Mouse (Mus musculus) CD4-positive, CD25-positive, alpha-beta regulatory T cell, adult 4 months (primary cell): Measurements from ENCODE around the gene Ppbp. TPM values are rescaled to one million over a fixed set of nuclear protein-coding genes. Genes with fewer than 3 reads are reported as not detected.
A peak's percentile ranks its signal among the peaks of the same experiment; 100 is the strongest.

Experiments used
- ATAC-seq: one replicate; pipeline ENCODE4 v1.8.0; 2017
- polyA plus RNA-seq, 2 experiments: library from polyadenylated mRNA; unstranded; fragments of 100-300 nt; shearing (Covaris generic); gene quantifications; one replicate each; pipeline ENCODE4 v1.2.1; 2017

Ppbp gene
- polyA plus RNA-seq = not detected

- no peak for ATAC-seq
Measured at GRCm38 (mm10) chr5:90768218-90768617, at the start of gene Ppbp. TSS of gene Ppbp (plus strand) at chr5:90768518.

- no peak for ATAC-seq
Measured at GRCm38 (mm10) chr5:90722656-90723055, 45.7 kb upstream of the Ppbp start.

DNA sequence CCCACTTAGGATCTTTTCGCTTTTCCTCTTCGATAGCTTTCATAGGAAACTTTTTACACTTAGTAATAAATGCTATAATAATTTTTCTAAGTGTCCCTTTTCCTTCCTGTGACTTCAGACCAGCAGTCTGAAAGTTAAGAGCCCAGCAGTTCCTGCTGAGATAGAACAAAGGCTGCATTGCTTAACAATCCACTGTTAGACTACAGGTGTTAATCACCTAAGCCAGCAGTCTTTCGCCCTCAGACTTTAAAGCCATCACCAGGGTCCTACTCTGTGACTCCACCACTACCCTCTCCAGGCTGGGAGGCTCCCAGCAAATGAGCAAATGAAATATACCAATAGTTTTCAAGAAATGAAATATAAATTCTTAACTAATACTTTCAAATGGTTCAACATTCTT is 40.1 kb upstream of the Ppbp start:
- ATAC-seq = no peak

GRCm38 (mm10) chr5:90731480-90731879 is 36.8 kb upstream of the Ppbp start:
- no peak for ATAC-seq

DNA sequence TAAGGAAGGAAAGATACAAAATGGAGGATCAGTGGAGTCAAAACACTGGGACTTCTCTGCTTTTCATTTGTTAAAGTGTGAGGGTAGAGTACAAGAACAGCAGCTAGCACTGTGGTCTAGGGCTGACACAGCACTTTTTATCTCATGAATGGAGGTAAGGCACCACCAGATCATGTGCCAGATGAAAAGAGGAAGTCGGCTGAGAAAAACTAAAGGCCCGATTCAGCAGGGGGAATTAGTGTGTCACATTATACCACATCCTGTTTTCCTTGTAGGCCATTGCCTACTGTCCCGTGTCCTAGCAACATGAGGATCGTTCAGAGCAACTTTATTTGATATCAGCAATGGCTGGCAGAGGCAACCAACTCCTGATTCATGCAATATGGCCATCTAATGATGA is 26.3 kb upstream of the Ppbp start:
- ATAC-seq = peak; percentile 90

DNA sequence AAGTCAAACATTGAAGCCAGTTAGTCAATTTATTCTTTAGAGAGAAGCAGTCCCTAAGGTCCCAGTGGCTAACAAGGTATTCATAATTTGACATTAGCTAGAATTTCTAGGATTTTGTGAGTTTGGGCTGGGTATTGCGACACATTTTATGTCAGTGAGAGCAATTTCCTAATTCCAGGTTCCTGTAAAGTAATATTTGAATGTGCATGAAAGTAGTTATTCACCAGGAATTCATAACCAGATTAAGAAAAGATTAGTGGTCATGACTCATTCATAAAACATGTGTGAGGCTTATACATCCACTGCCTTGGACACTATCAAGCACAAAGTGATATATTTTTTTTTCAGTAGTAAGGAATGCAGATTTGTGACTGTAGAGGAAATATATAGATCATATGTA is 14.4 kb upstream of the Ppbp start:
- ATAC-seq = no peak

- no peak for ATAC-seq
Measured at GRCm38 (mm10) chr5:90758020-90758605, 10.2 kb upstream of the Ppbp start.

DNA sequence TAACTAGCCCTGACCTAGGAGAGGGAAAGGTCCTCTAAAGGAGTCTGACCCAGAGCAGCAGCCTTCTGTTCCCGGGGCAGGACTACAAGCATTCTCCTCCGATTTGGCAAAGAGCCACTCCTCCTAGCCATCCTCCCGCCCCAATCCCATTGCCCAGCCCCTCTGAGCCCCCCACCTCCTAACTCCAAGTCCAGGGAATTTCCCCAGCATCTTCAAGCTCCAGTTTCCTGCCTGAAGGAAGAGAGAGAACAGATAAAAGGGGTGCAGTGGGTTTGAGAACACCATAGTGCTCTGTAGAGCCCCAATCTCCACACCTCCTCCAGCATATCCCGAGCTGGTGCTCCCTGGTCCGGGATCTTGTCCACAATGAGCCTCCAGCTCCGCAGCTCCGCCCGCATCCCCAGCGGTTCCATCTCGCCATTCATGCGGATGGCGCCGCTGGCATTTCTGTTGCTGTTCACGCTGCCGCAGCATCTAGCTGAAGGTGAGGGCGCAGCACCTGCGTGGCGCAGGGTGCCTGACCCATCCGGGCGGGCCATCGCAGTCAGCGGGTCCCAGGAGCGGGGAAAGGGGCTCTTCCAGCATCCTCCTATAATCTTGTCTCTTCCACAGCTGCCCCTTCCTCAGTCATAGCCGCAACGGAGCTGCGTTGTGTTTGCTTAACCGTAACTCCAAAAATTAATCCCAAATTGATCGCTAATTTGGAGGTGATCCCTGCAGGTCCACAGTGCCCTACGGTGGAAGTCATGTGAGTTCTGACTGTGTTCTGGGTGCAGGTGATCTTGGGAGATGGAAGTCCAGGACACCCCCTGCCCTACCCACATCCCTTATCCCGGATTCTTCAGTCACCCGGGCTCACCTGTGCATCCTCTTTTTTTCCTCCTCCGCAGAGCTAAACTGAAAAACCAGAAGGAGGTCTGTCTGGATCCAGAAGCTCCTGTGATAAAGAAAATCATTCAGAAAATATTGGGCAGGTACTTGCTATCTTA is 8.9 kb upstream of the Ppbp start, which contains the start of gene Cxcl5:
Gene Cxcl5 (plus strand): TSS at position 284 of the 989 bp plus-strand sequence.
- ATAC-seq = no peak

- no peak for ATAC-seq
Measured at GRCm38 (mm10) chr5:90760303-90760702, 8.0 kb upstream of the Ppbp start.

DNA sequence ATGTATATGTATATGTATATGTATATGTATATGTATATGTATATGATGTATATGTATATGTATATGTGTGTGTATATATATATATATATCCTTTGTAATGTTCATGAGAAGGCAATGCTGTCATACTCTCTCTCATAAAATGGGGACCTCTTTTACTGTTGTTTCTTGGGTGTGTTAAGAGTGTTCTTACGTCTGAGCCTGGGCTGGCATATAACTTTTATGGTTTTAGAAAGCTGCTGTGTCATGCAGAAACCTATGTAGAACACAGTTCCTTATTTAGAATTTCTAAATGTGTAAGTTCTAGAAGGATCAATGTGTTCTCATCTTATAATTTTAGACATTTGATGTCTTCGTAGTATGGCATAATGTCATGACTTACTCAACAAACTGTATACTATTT is 7.5 kb upstream of the Ppbp start:
- no peak for ATAC-seq

- no peak for ATAC-seq
Measured at GRCm38 (mm10) chr5:90761834-90762233, 6.5 kb upstream of the Ppbp start.

GRCm38 (mm10) chr5:90763912-90764665 is 4.2 kb upstream of the Ppbp start:
- ATAC-seq = no peak

GRCm38 (mm10) chr5:90765821-90766606 is 2.3 kb upstream of the Ppbp start:
- ATAC-seq = no peak

DNA sequence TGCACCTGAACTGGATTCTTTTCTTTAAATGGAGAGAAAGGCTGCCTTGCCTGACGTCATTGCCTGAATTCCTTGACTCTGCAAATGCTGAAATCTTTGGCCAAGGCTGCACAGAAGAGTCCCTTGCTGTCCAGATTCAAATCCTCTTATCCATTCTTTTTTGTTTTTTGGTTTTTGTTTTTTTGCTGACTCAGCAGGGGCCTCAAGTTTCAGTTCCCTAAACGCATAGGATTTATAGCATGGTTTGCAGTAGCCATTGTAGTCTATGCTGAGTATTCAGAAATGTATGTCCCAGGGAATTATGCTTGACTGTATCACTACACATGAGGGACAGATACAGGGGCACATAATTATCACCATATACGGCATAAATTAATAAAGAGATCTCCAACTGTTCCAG is 3.1 kb downstream of the Ppbp start:
- no peak for ATAC-seq

GRCm38 (mm10) chr5:90771880-90772653 is 3.7 kb downstream of the Ppbp start, which contains the start of gene Pf4:
TSS of gene Pf4 (plus strand) at chr5:90772435.
- no peak for ATAC-seq

GRCm38 (mm10) chr5:90775562-90775961 is 7.2 kb downstream of the Ppbp start:
- no peak for ATAC-seq

- no peak for ATAC-seq
Measured at GRCm38 (mm10) chr5:90777621-90778020, 9.3 kb downstream of the Ppbp start.

DNA sequence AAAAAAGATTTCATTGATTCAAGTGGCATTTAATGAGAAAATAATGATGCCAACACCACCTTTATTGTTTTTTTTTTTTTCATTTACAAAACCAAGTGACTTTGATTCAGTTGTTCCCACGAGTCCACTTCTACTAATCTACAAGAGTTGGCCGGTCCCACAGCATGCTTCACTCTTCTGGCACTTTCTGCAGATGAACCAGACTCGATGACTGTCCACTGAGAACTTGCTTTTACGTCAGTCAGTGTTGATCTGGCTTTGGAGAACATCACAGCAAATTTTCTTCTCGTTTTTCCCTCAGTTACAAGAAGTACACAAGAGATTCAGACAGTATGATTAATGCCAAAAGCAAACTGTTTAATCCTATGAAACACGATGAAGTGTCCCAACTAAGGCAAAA is 10.5 kb downstream of the Ppbp start:
- no peak for ATAC-seq

DNA sequence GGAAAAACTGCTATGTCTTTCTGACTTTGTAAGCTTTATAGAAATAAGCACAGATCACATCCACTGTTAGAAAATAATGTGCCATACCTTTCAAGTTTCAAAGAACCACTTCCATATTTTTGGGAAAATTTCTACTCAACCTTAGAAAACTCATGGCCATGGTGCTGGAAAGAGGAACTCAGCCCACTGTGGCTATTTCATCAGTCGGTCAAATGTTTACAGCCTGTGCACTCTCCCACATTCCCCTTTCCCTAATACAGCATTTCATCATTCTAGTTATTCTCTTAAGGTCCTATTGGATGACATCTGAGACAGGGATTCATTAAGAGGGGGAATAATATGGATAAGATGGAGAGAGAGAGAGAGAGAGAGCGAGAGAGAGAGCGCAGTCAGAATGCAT is 15.4 kb downstream of the Ppbp start:
- ATAC-seq = no peak

GRCm38 (mm10) chr5:90785659-90786588 is 17.6 kb downstream of the Ppbp start, which contains the start of gene Cxcl3:
TSS of gene Cxcl3 (plus strand) at chr5:90786103.
- peak; percentile 58 for ATAC-seq
